Mouse (Mus musculus) myocyte (in vitro differentiated cells): ENCODE results near the gene Il1rl1. TPM values are rescaled to one million over a fixed set of nuclear protein-coding genes. Genes with fewer than 3 reads are reported as not detected.

Source experiments
- H3K27me3 ChIP-seq: one replicate; pipeline ENCODE4 v1.6.1; 2011; ENCODE audit not compliant: control insufficient read depth, insufficient read depth, insufficient read length
- H3K36me3 ChIP-seq: one replicate; pipeline ENCODE4 v1.6.1; 2011; ENCODE audit not compliant: control insufficient read depth, insufficient read depth
- H3K4me2 ChIP-seq: one replicate; pipeline ENCODE4 v1.6.1; 2011; ENCODE audit warnings: low read depth, control low read depth
- H3K4me3 ChIP-seq: one replicate; pipeline ENCODE4 v1.5.1; 2011; ENCODE audit warnings: mild to moderate bottlenecking, control low read depth, moderate library complexity
- H3K79me2 ChIP-seq: one replicate; pipeline ENCODE4 v1.6.1; 2011; ENCODE audit not compliant: control insufficient read depth, insufficient read depth
- H3ac ChIP-seq: one replicate; pipeline ENCODE4 v1.6.1; 2011; ENCODE audit not compliant: control insufficient read depth, insufficient read length
- CEBPB ChIP-seq: IDR thresholded peaks from 2 replicates; pipeline ENCODE4 v1.6.1; 2011; ENCODE audit warnings: mild to moderate bottlenecking, moderate library complexity; ENCODE audit not compliant: poor library complexity, insufficient read depth, severe bottlenecking
- E2F4 ChIP-seq: IDR thresholded peaks from one replicate; pipeline ENCODE4 v1.6.1; 2011; ENCODE audit warnings: mild to moderate bottlenecking, control low read depth, moderate library complexity; ENCODE audit not compliant: insufficient read depth
- MAX ChIP-seq: IDR thresholded peaks from one replicate; pipeline ENCODE4 v1.6.1; 2011; ENCODE audit warnings: low read depth, mild to moderate bottlenecking, control low read depth
- MYOD1 ChIP-seq, 3 experiments: IDR thresholded peaks; one replicate each; pipeline ENCODE4 v1.6.1; 2011; ENCODE audit warnings: control low read depth in 2 of 3, low read depth in 2 of 3, mild to moderate bottlenecking in 2 of 3, moderate library complexity in 1 of 3; ENCODE audit not compliant: insufficient read length in 2 of 3, control insufficient read depth in 1 of 3
- MYOG ChIP-seq, 3 experiments: IDR thresholded peaks; one replicate each; pipeline ENCODE4 v1.6.1; 2011; ENCODE audit warnings: control low read depth in 2 of 3, low read depth in 2 of 3, mild to moderate bottlenecking in 2 of 3; ENCODE audit not compliant: insufficient read length in 2 of 3, control insufficient read depth in 1 of 3, insufficient read depth in 1 of 3
- POLR2A ChIP-seq: IDR thresholded peaks from one replicate; pipeline ENCODE4 v1.6.1; 2011; ENCODE audit warnings: low read depth, mild to moderate bottlenecking, control low read depth, moderate library complexity; ENCODE audit not compliant: insufficient read length
- POLR2AphosphoS2 ChIP-seq: IDR thresholded peaks from one replicate; pipeline ENCODE4 v1.6.1; 2011; ENCODE audit warnings: low read depth, control low read depth; ENCODE audit not compliant: insufficient read length
- REST ChIP-seq: IDR thresholded peaks from one replicate; pipeline ENCODE4 v1.6.1; 2011; ENCODE audit warnings: mild to moderate bottlenecking, control low read depth, moderate library complexity; ENCODE audit not compliant: insufficient read depth, insufficient read length
- SRF ChIP-seq: IDR thresholded peaks from one replicate; pipeline ENCODE4 v1.6.1; 2011; ENCODE audit warnings: low read depth; ENCODE audit not compliant: control insufficient read depth, insufficient read length
- TCF12 ChIP-seq: IDR thresholded peaks from one replicate; pipeline ENCODE4 v1.6.1; 2011; ENCODE audit warnings: mild to moderate bottlenecking, control low read depth; ENCODE audit not compliant: poor library complexity, insufficient read depth, severe bottlenecking
- TCF3 ChIP-seq: IDR thresholded peaks from one replicate; pipeline ENCODE4 v1.6.1; 2011; ENCODE audit warnings: low read depth, control low read depth; ENCODE audit not compliant: insufficient read length
- USF1 ChIP-seq: IDR thresholded peaks from one replicate; pipeline ENCODE4 v1.6.1; 2011; ENCODE audit warnings: low read depth, mild to moderate bottlenecking, control low read depth, moderate library complexity
- polyA plus RNA-seq: library from polyadenylated mRNA; unstranded; fragments of >200 nt; fragmentation: generic; extraction: Trizol; gene quantifications from one replicate; pipeline ENCODE4 v1.2.1, GENCODE M21; 2012; ENCODE audit warnings: missing spikeins

Gene Il1rl1
- polyA plus RNA-seq, 1 experiment, result 0.10 TPM

- Histone ChIP-seq H3K79me2 (no peaks in the 10 kb centered on the region), H3K27me3 (no peaks in the 10 kb centered on the region), H3K36me3 (no peaks in the 10 kb centered on the region), H3K4me3 (no peak overlapping the region), H3ac (no peak overlapping the region), H3K4me2 (no peak overlapping the region)
- no peak for TF ChIP-seq REST
- no peak for TF ChIP-seq E2F4
- no peak for TF ChIP-seq CEBPB
- TF ChIP-seq TCF12, result no peak
- no peak for TF ChIP-seq POLR2A
- no peak for TF ChIP-seq SRF
- TF ChIP-seq MAX, result no peak
- TF ChIP-seq POLR2AphosphoS2, result no peak
- TF ChIP-seq MYOD1 (IDR thresholded peaks at IDR 0.05; ENCODE audit: control insufficient read depth in 1 of 3, insufficient read length in 2 of 3, low read depth in 2 of 3), result no peak
- no peak for TF ChIP-seq TCF3
- no peak for TF ChIP-seq USF1
- no peak for TF ChIP-seq MYOG (IDR thresholded peaks at IDR 0.05; ENCODE audit: control insufficient read depth in 1 of 3, insufficient read depth in 1 of 3, insufficient read length in 2 of 3, low read depth in 2 of 3)
Measured at GRCm38 (mm10) chr1:40418512-40418911, 10.9 kb upstream of the Il1rl1 start.

- no peak for TF ChIP-seq TCF3
- no peak for TF ChIP-seq MYOG (IDR thresholded peaks at IDR 0.05; ENCODE audit: control insufficient read depth in 1 of 3, insufficient read depth in 1 of 3, insufficient read length in 2 of 3, low read depth in 2 of 3)
- no peaks in the 10 kb centered on the region for H3K36me3 ChIP-seq
Measured at GRCm38 (mm10) chr1:40423892-40424291, 5.5 kb upstream of the Il1rl1 start.

GRCm38 (mm10) chr1:40427270-40427669, 2.1 kb upstream of the Il1rl1 start:
- H3K36me3 ChIP-seq, result no peaks in the 10 kb centered on the region
- TF ChIP-seq MYOG (IDR thresholded peaks at IDR 0.05; ENCODE audit: control insufficient read depth in 1 of 3, insufficient read depth in 1 of 3, insufficient read length in 2 of 3, low read depth in 2 of 3) (no peak), REST (no peak), E2F4 (no peak), CEBPB (no peak), MYOD1 (IDR thresholded peaks at IDR 0.05; ENCODE audit: control insufficient read depth in 1 of 3, insufficient read length in 2 of 3, low read depth in 2 of 3) (no peak), POLR2AphosphoS2 (no peak)
- H3K4me3 ChIP-seq, result no peak overlapping the region
- H3K27me3 ChIP-seq, result no peaks in the 10 kb centered on the region
- no peak overlapping the region for H3ac ChIP-seq
- H3K4me2 ChIP-seq, result no peak overlapping the region
- H3K79me2 ChIP-seq, result no peaks in the 10 kb centered on the region

More at GRCm38 (mm10) chr1:40423892-40424291, 5.5 kb upstream of the Il1rl1 start:
- no peak overlapping the region for H3K4me2 ChIP-seq
- H3ac ChIP-seq, result no peak overlapping the region
- H3K79me2 ChIP-seq, result no peaks in the 10 kb centered on the region
- no peak overlapping the region for H3K4me3 ChIP-seq
- H3K27me3 ChIP-seq, result no peaks in the 10 kb centered on the region

DNA sequence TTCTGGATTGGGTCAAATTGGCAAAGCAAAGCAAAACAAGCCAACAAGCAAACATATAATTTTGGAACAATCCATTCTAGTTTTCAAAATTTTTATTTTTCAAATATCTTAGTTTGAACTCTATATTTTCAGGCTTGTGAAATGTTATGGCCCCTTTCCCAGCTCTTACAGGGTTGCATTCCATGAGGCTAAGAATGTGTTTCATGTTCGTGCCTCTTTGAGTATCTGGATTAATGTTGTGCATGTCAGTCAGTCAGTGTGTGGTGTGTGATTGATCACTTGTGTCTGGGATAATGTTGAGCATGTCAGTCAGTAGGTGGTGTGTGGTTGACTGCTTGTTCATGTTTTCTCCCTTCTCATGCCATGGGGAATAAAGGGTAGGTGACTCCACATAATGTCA, 1.5 kb upstream of the Il1rl1 start:
- TF ChIP-seq POLR2A, result no peak
- no peak for TF ChIP-seq REST
- no peak for TF ChIP-seq SRF
- TF ChIP-seq MYOG (IDR thresholded peaks at IDR 0.05; ENCODE audit: control insufficient read depth in 1 of 3, insufficient read depth in 1 of 3, insufficient read length in 2 of 3, low read depth in 2 of 3), result no peak
- no peak for TF ChIP-seq TCF3
- no peak for TF ChIP-seq USF1
- no peak for TF ChIP-seq MYOD1 (IDR thresholded peaks at IDR 0.05; ENCODE audit: control insufficient read depth in 1 of 3, insufficient read length in 2 of 3, low read depth in 2 of 3)
- TF ChIP-seq CEBPB, result no peak
- TF ChIP-seq E2F4, result no peak
- TF ChIP-seq MAX, result no peak
- no peak for TF ChIP-seq POLR2AphosphoS2
- no peak for TF ChIP-seq TCF12
- Histone ChIP-seq H3ac (no peak overlapping the region), H3K4me3 (no peak overlapping the region), H3K27me3 (no peaks in the 10 kb centered on the region), H3K36me3 (no peaks in the 10 kb centered on the region), H3K79me2 (no peaks in the 10 kb centered on the region), H3K4me2 (no peak overlapping the region)

- no peak for TF ChIP-seq MYOG (IDR thresholded peaks at IDR 0.05; ENCODE audit: control insufficient read depth in 1 of 3, insufficient read depth in 1 of 3, insufficient read length in 2 of 3, low read depth in 2 of 3)
- TF ChIP-seq REST, result no peak
- TF ChIP-seq POLR2AphosphoS2, result no peak
- TF ChIP-seq POLR2A, result no peak
- TF ChIP-seq SRF, result no peak
- no peak for TF ChIP-seq TCF3
- no peak overlapping the region for H3K4me2 ChIP-seq
- no peak overlapping the region for H3ac ChIP-seq
- H3K4me3 ChIP-seq, result no peak overlapping the region
- H3K79me2 ChIP-seq, result no peaks in the 10 kb centered on the region
- no peaks in the 10 kb centered on the region for H3K27me3 ChIP-seq
- H3K36me3 ChIP-seq, result no peaks in the 10 kb centered on the region
Measured at GRCm38 (mm10) chr1:40430143-40430834, 919 bp downstream of the Il1rl1 start.
